Mouse (Mus musculus) large intestine, adult 2 months (tissue): ENCODE measurements around the gene Kctd2. TPM values are rescaled to one million over a fixed set of nuclear protein-coding genes. Genes with fewer than 3 reads are reported as not detected.
"Not testable (repeated sequence)": the region's sequence is repeated elsewhere in the genome, so short reads cannot be mapped to it uniquely, and the experiment has no call there.

Experiments used
- DNase-seq: peaks from one replicate; pipeline ENCODE4 v3.0.0-alpha.2; 2012; ENCODE audit warnings: low read depth, low spot score
- WGBS: fragments of 180-500 bp; shearing (Covaris S2); methylation state at CpG from one replicate; pipeline ENCODE4 v1.1.7; 2018; 5-methylcytosine and 5-hydroxymethylcytosine counted together
- polyA plus RNA-seq: library from polyadenylated mRNA; depleted of rRNA; stranded (reverse); fragments of >200 nt; gene quantifications from 2 replicates; pipeline ENCODE4 v1.2.3, GENCODE M21; 2012; rRNA removed

Gene Kctd2
- polyA plus RNA-seq, result 24.2 and 29.0 TPM in 2 replicates

GRCm38 (mm10) chr11:115419531-115420237, at the start of gene Kctd2, which contains the start of gene Atp5h:
Gene Kctd2, plus strand, starts transcription at chr11:115420128.
Gene Atp5h, minus strand, starts transcription at chr11:115419962.
- peak; percentile 94 for DNase-seq
- under 1% methylated on average over 56 of the region's 56 CpGs for WGBS

GRCm38 (mm10) chr11:115370368-115370767, 49.6 kb upstream of the Kctd2 start:
- 65% methylated on average over 7 of the region's 7 CpGs for WGBS
- DNase-seq, result no peak

- WGBS, result 79% methylated on average over 8 of the region's 8 CpGs
- DNase-seq, result no peak
Observed at GRCm38 (mm10) chr11:115371354-115371753, 48.6 kb upstream of the Kctd2 start.

- WGBS, result 80% methylated on average over 1 of the region's 1 CpGs
- no peak for DNase-seq
Observed at GRCm38 (mm10) chr11:115372015-115372414, 47.9 kb upstream of the Kctd2 start.

- DNase-seq, result no peak
- WGBS, result 58% methylated on average over 2 of the region's 2 CpGs
Observed at GRCm38 (mm10) chr11:115372737-115373136, 47.2 kb upstream of the Kctd2 start.

- WGBS, result 2% methylated on average over 30 of the region's 30 CpGs
- DNase-seq, result no peak
Observed at GRCm38 (mm10) chr11:115373805-115374694, 45.9 kb upstream of the Kctd2 start.

GRCm38 (mm10) chr11:115374695-115375425, 45.1 kb upstream of the Kctd2 start:
- no peak for DNase-seq
- WGBS, result 62% methylated on average over 12 of the region's 12 CpGs

GRCm38 (mm10) chr11:115376722-115377121, 43.2 kb upstream of the Kctd2 start:
- no peak for DNase-seq
- 22% methylated on average over 7 of the region's 7 CpGs for WGBS

GRCm38 (mm10) chr11:115377254-115377653, 42.7 kb upstream of the Kctd2 start:
- WGBS, result 89% methylated on average over 4 of the region's 4 CpGs
- no peak for DNase-seq

GRCm38 (mm10) chr11:115377854-115378253, 42.1 kb upstream of the Kctd2 start:
- 93% methylated on average over 7 of the region's 7 CpGs for WGBS
- DNase-seq, result no peak

- DNase-seq, result no peak
- 20% methylated on average over 9 of the region's 9 CpGs for WGBS
Observed at GRCm38 (mm10) chr11:115381276-115381675, 38.7 kb upstream of the Kctd2 start.

- 1% methylated on average over 75 of the region's 76 CpGs for WGBS
- DNase-seq, result peak; percentile 84
Observed at GRCm38 (mm10) chr11:115381743-115382539, 38.0 kb upstream of the Kctd2 start, which contains the start of gene Cdr2l. Gene Cdr2l, plus strand, starts transcription at chr11:115381916.

GRCm38 (mm10) chr11:115382891-115383290, 37.0 kb upstream of the Kctd2 start:
- DNase-seq, result no peak
- WGBS, result 48% methylated on average over 5 of the region's 5 CpGs

- no peak for DNase-seq
- 66% methylated on average over 16 of the region's 16 CpGs for WGBS
Observed at GRCm38 (mm10) chr11:115383701-115384474, 36.0 kb upstream of the Kctd2 start.

- DNase-seq, result no peak
- WGBS, result 89% methylated on average over 5 of the region's 5 CpGs
Observed at GRCm38 (mm10) chr11:115384587-115384986, 35.3 kb upstream of the Kctd2 start.

- 85% methylated on average over 3 of the region's 3 CpGs for WGBS
- DNase-seq, result not testable (repeated sequence)
Observed at GRCm38 (mm10) chr11:115386859-115387258, 33.1 kb upstream of the Kctd2 start.

GRCm38 (mm10) chr11:115391358-115391757, 28.6 kb upstream of the Kctd2 start:
- WGBS, result 94% methylated on average over 7 of the region's 7 CpGs
- DNase-seq, result no peak

- DNase-seq, result no peak
- WGBS, result 78% methylated on average over 34 of the region's 34 CpGs
Observed at GRCm38 (mm10) chr11:115393721-115394325, 26.1 kb upstream of the Kctd2 start.
